Mouse (Mus musculus) liver, postnatal 0 days (tissue): Measurements from ENCODE around the gene 4930519G04Rik.
"Not testable (repeated sequence)": the region's sequence is repeated elsewhere in the genome, so short reads cannot be mapped to it uniquely, and the experiment has no call there.

Source experiments
- CTCF ChIP-seq: sonication (generic); IDR thresholded peaks from 2 replicates; pipeline ENCODE4 v1.5.1; 2016; ENCODE audit warnings: antibody characterized with exemption, low read depth
- EP300 ChIP-seq: IDR thresholded peaks from 2 replicates; pipeline ENCODE4 v1.6.1; 2016; ENCODE audit warnings: antibody characterized with exemption, low read depth, mild to moderate bottlenecking

DNA sequence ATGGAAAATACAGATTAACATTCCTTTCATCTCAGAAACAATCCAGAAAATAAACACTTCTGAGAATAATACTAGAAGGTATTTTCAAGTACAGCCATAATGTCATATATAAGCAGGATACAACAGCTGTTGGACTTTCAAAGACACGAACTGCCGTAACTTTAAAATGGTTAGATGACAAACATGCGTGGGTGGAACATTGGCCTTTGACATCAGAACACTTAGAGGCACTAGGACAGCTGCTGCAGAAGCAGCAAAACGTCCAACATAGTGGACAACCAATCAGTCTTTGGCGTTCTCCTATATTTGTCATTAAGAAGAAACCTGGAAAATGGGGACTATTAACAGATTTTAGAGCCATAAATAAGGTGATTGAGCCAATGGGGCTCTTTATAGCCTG is 13.0 kb upstream of the 4930519G04Rik start:
- TF ChIP-seq CTCF, EP300: not testable (repeated sequence)
